Mouse (Mus musculus) lung, embryonic 16.5 days (tissue): ENCODE measurements around the gene Ube2e3. TPM values are rescaled to one million over a fixed set of nuclear protein-coding genes. Genes with fewer than 3 reads are reported as not detected.

ENCODE experiments used
- ATAC-seq: fragments of 200-750 bp; cut with Nextera tagmentation; 2 replicates; pipeline ENCODE4 v1.8.0; 2017; ENCODE audit warnings: low read depth, mild to moderate bottlenecking, moderate library complexity
- H3K27ac ChIP-seq: fragments of 300-500 bp; sonication (generic); 2 replicates; pipeline ENCODE4 v1.5.1; 2014; ENCODE audit warnings: mild to moderate bottlenecking, control low read depth, low read length
- H3K27me3 ChIP-seq: fragments of 300-500 bp; sonication (generic); 2 replicates; pipeline ENCODE4 v1.6.1; 2014; ENCODE audit warnings: low read depth, low read length, mixed read lengths; ENCODE audit not compliant: control insufficient read depth, insufficient read depth
- H3K36me3 ChIP-seq: fragments of 300-500 bp; sonication (generic); 2 replicates; pipeline ENCODE4 v1.6.1; 2014; ENCODE audit warnings: low read length; ENCODE audit not compliant: control insufficient read depth, insufficient read depth
- H3K4me1 ChIP-seq: fragments of 300-500 bp; sonication (generic); replicated peaks from 2 replicates; pipeline ENCODE4 v1.6.1; 2014; ENCODE audit warnings: low read length, mixed read lengths; ENCODE audit not compliant: control insufficient read depth, insufficient read depth
- H3K4me2 ChIP-seq: fragments of 300-500 bp; sonication (generic); 2 replicates; pipeline ENCODE4 v1.6.1; 2014; ENCODE audit warnings: low read depth, low read length, control low read depth
- H3K4me3 ChIP-seq: fragments of 300-500 bp; sonication (generic); 2 replicates; pipeline ENCODE4 v1.5.1; 2014; ENCODE audit warnings: mild to moderate bottlenecking, low read length, control low read depth
- H3K9ac ChIP-seq: fragments of 300-500 bp; sonication (generic); 2 replicates; pipeline ENCODE4 v1.6.1; 2014; ENCODE audit warnings: low read length, control low read depth
- H3K9me3 ChIP-seq: fragments of 300-500 bp; sonication (generic); 2 replicates; pipeline ENCODE4 v1.6.1; 2016; ENCODE audit warnings: low read length; ENCODE audit not compliant: control insufficient read depth
- WGBS: fragments of 180-500 bp; shearing (Covaris S2); extraction: QIAGEN DNeasy Blood & Tissue Kit; methylation state at CpG from one replicate; pipeline ENCODE4 v1.1.7; 2014; 5-methylcytosine and 5-hydroxymethylcytosine counted together
- polyA plus RNA-seq: library from polyadenylated mRNA; unstranded; fragments of >200 nt; fragmentation: Nextera tagmentation; extraction: Ambion mirVana; gene quantifications from 2 replicates; pipeline ENCODE4 v1.2.1, GENCODE M21; 2015

Ube2e3 gene
- polyA plus RNA-seq, 1 experiment from 2014 or later, result 157 TPM

DNA sequence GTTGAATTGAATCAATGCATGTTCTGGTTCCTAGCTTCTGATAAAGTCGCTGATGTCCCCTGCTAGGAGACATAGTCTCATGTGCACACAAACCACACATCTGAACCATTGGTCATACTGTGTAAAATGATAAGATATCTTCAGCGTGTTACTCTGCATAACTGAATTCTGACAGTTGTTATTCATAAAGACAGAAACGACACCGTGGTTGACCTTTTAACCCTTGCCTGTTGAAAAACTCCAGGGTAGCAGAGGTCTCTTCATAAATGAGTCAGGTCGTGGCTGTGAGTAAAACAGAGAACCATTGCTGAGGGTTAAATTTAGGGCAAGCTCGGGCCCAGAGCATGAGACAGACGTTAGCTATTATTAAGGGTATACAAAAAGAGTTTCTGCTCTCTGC, 93.7 kb downstream of the Ube2e3 start:
- Histone ChIP-seq H3K4me1 (no peaks in the 10 kb centered on the region; the same call in 1 of the 2 replicates), H3K4me3 (no peak overlapping the region), H3K27ac (no peak overlapping the region), H3K9ac (no peak overlapping the region), H3K9me3 (no peaks in the 10 kb centered on the region), H3K4me2 (no peak overlapping the region), H3K27me3 (no peaks in the 10 kb centered on the region), H3K36me3 (no peaks in the 10 kb centered on the region)
- ATAC-seq, result no peak
- 27% methylated on average over 7 of the region's 7 CpGs for WGBS

DNA sequence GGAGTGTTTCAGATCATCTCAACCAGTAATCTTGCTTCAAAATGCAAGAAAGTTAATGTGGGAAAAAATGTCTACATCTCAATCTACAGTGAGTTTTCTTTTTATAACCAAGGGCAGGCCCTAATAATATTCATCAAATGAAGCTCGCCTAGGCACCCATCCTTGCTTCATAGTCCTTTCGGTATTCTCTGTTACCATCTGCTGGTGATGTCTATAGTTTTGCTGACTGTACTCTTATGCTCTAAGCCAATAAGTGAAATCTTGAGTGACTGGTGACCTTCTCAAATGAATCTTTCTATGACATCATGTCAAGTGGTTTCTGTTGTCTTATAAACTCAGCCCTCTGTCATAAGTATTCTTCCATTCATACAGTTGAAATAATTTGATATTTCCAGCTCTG, 97.1 kb downstream of the Ube2e3 start:
- H3K9me3 ChIP-seq, result no peaks in the 10 kb centered on the region
- H3K36me3 ChIP-seq, result no peaks in the 10 kb centered on the region
- no peak for ATAC-seq
- H3K4me3 ChIP-seq, result no peak overlapping the region
- H3K27me3 ChIP-seq, result no peaks in the 10 kb centered on the region
- H3K4me1 ChIP-seq, result no peaks in the 10 kb centered on the region; the same call in 1 of the 2 replicates
- no peak overlapping the region for H3K27ac ChIP-seq
- WGBS, result 91% methylated on average over 2 of the region's 2 CpGs
- no peak overlapping the region for H3K9ac ChIP-seq
- no peak overlapping the region for H3K4me2 ChIP-seq

GRCm38 (mm10) chr2:78965396-78965795, 97.5 kb downstream of the Ube2e3 start:
- Histone ChIP-seq H3K36me3 (no peaks in the 10 kb centered on the region), H3K9me3 (no peaks in the 10 kb centered on the region), H3K9ac (no peak overlapping the region), H3K4me2 (no peak overlapping the region), H3K4me1 (no peaks in the 10 kb centered on the region; the same call in 1 of the 2 replicates), H3K4me3 (no peak overlapping the region), H3K27me3 (no peaks in the 10 kb centered on the region), H3K27ac (no peak overlapping the region)
- no peak for ATAC-seq
- WGBS, result 59% methylated on average over 6 of the region's 6 CpGs

GRCm38 (mm10) chr2:78970088-78970487, 102.2 kb downstream of the Ube2e3 start:
- WGBS, result 60% methylated on average over 6 of the region's 6 CpGs
- Histone ChIP-seq H3K9ac (no peak overlapping the region), H3K4me1 (no peaks in the 10 kb centered on the region), H3K4me3 (no peak overlapping the region), H3K27me3 (no peaks in the 10 kb centered on the region), H3K27ac (no peak overlapping the region), H3K36me3 (no peaks in the 10 kb centered on the region), H3K9me3 (no peaks in the 10 kb centered on the region), H3K4me2 (no peak overlapping the region)
- ATAC-seq, result no peak
